In genomic region chr2:71748451-71748850, GRCm38 (mm10) we compare ENCODE assay signal across 24 mouse cellular contexts.
"Had no signal": no experiment of that assay in that cellular context is flagged by ENCODE, and none has a peak within 500 bp of the region (broad histone marks: within the 10 kb centered on the region; RNA-seq: fewer than 3 reads in every experiment).

No protein-coding gene starts in this region.

- DNase-seq: gastrocnemius, adult 2 months; gastrocnemius, postnatal 10 days; gastrocnemius, postnatal 25 days; heart, adult 18-20 months; heart, postnatal 10 days; heart, postnatal 4 days; kidney, adult 18-20 months; kidney, adult 8-10 months; kidney, postnatal 10 days; kidney, postnatal 25 days; layer of hippocampus, adult 9-11 months; layer of hippocampus, postnatal 36 days; left cerebral cortex, postnatal 4 days had no signal

- H3K27ac ChIP-seq: gastrocnemius, adult 2 months; hindbrain, embryonic 10.5 days; hindbrain, embryonic 12.5 days; limb, embryonic 13.5 days; limb, embryonic 15.5 days; liver, embryonic 12.5 days; liver, embryonic 14.5 days had no signal

- H3K36me3 ChIP-seq: heart, embryonic 10.5 days; heart, embryonic 12.5 days; hindbrain, embryonic 10.5 days; hindbrain, embryonic 12.5 days; limb, embryonic 13.5 days; limb, embryonic 15.5 days; liver, embryonic 12.5 days had no signal

- ATAC-seq: hindbrain, embryonic 16.5 days; intestine, embryonic 16.5 days; liver, embryonic 12.5 days had no signal

- H3K9me3 ChIP-seq: heart, embryonic 10.5 days; heart, embryonic 12.5 days; hindbrain, embryonic 10.5 days; hindbrain, embryonic 12.5 days; limb, embryonic 13.5 days; limb, embryonic 15.5 days; liver, embryonic 12.5 days had no signal

- H3K4me3 ChIP-seq: gastrocnemius, adult 2 months; heart, embryonic 10.5 days; heart, embryonic 12.5 days; hindbrain, embryonic 10.5 days; hindbrain, embryonic 12.5 days; limb, embryonic 13.5 days; limb, embryonic 15.5 days; liver, embryonic 12.5 days had no signal

- H3K9ac ChIP-seq: heart, embryonic 12.5 days; hindbrain, embryonic 12.5 days; hindbrain, embryonic 14.5 days; limb, embryonic 13.5 days; limb, embryonic 15.5 days; liver, embryonic 12.5 days; liver, embryonic 14.5 days had no signal

- H3K27me3 ChIP-seq: heart, embryonic 12.5 days; hindbrain, embryonic 12.5 days; limb, embryonic 13.5 days; limb, embryonic 15.5 days; liver, embryonic 12.5 days had no signal

- H3K4me2 ChIP-seq: heart, embryonic 12.5 days; hindbrain, embryonic 12.5 days; limb, embryonic 13.5 days; limb, embryonic 15.5 days; liver, embryonic 12.5 days had no signal
